Mouse (Mus musculus) heart, postnatal 0 days (tissue): ENCODE data around the gene Clhc1. TPM values are rescaled to one million over a fixed set of nuclear protein-coding genes. Genes with fewer than 3 reads are reported as not detected.

Experiments used
- ATAC-seq: fragments of 200-750 bp; cut with Nextera tagmentation; 2 replicates; pipeline ENCODE4 v1.8.0; 2017; ENCODE audit warnings: low read depth, moderate number of reproducible peaks, moderate library complexity; ENCODE audit not compliant: insufficient read depth
- DNase-seq: peaks from one replicate; pipeline ENCODE4 v3.0.0-alpha.2; 2016; ENCODE audit warnings: low spot score
- H3K27ac ChIP-seq: fragments of 300-500 bp; sonication (generic); 2 replicates; pipeline ENCODE4 v1.5.1; 2014; ENCODE audit warnings: low read depth, mild to moderate bottlenecking
- H3K27me3 ChIP-seq: fragments of 300-500 bp; sonication (generic); 2 replicates; pipeline ENCODE4 v1.6.1; 2014; ENCODE audit warnings: low read length, mixed read lengths; ENCODE audit not compliant: control insufficient read depth, insufficient read depth
- H3K36me3 ChIP-seq: fragments of 300-500 bp; sonication (generic); replicated peaks from 2 replicates; pipeline ENCODE4 v1.6.1; 2014; ENCODE audit warnings: low read length, mixed read lengths; ENCODE audit not compliant: control insufficient read depth, insufficient read depth
- H3K4me1 ChIP-seq: fragments of 300-500 bp; sonication (generic); 2 replicates; pipeline ENCODE4 v1.6.1; 2014; ENCODE audit warnings: antibody characterized with exemption; ENCODE audit not compliant: control insufficient read depth, insufficient read depth
- H3K4me2 ChIP-seq: fragments of 300-500 bp; sonication (generic); 2 replicates; pipeline ENCODE4 v1.6.1; 2014; ENCODE audit warnings: low read depth, mild to moderate bottlenecking, low read length, moderate library complexity
- H3K4me3 ChIP-seq: fragments of 300-500 bp; sonication (generic); 2 replicates; pipeline ENCODE4 v1.5.1; 2014; ENCODE audit warnings: low read depth, low read length
- H3K9ac ChIP-seq: fragments of 300-500 bp; sonication (generic); replicated peaks from 2 replicates; pipeline ENCODE4 v1.6.1; 2014; ENCODE audit warnings: low read depth, low read length, mixed read lengths
- H3K9me3 ChIP-seq: fragments of 300-500 bp; sonication (generic); replicated peaks from 2 replicates; pipeline ENCODE4 v1.6.1; 2016; ENCODE audit warnings: low read length; ENCODE audit not compliant: control insufficient read depth
- CTCF ChIP-seq: IDR thresholded peaks from 2 replicates; pipeline ENCODE4 v1.5.1; 2016; ENCODE audit warnings: antibody characterized with exemption, control low read depth, low read depth
- EP300 ChIP-seq: IDR thresholded peaks from 2 replicates; pipeline ENCODE4 v1.6.1; 2016; ENCODE audit warnings: antibody characterized with exemption, low read depth
- whole genome bisulfite sequencing: fragments of 180-500 bp; shearing (Covaris S2); extraction: QIAGEN DNeasy Blood & Tissue Kit; methylation state at CpG from one replicate; pipeline ENCODE4 v1.1.7; 2014; 5-methylcytosine and 5-hydroxymethylcytosine counted together
- polyA plus RNA-seq: library from polyadenylated mRNA; unstranded; fragments of >200 nt; fragmentation: Nextera tagmentation; extraction: Ambion mirVana; gene quantifications from 2 replicates; pipeline ENCODE4 v1.2.1, GENCODE M21; 2015
- total RNA-seq: library from RNA; depleted of rRNA; stranded (reverse); fragments of >200 nt; gene quantifications from 2 replicates; pipeline ENCODE4 v1.2.3, GENCODE M21; 2014; ENCODE audit warnings: low replicate concordance

Clhc1 gene
- total and polyA plus RNA-seq, 2 experiments from 2014 or later = 0.11 TPM; not detected in 1

GRCm38 (mm10) chr11:29512818-29513535 lies 34.8 kb upstream of the Clhc1 start:
- DNase-seq (no peak), ATAC-seq (no peak)
- Histone ChIP-seq H3K9me3 (no peaks in the 10 kb centered on the region), H3K4me1 (0 out of 2 replicates have a peak, but pooled peaks cover 6% of the 10 kb centered on the region), H3K36me3 (peaks cover 17% of the 10 kb centered on the region), H3K27ac (no peak overlapping the region), H3K4me2 (no peak overlapping the region), H3K9ac (no peak overlapping the region), H3K4me3 (no peak overlapping the region), H3K27me3 (no peaks in the 10 kb centered on the region)
- no peak for TF ChIP-seq CTCF
- no peak for TF ChIP-seq EP300
- 94% methylated on average over 4 of the region's 4 CpGs for WGBS

DNA sequence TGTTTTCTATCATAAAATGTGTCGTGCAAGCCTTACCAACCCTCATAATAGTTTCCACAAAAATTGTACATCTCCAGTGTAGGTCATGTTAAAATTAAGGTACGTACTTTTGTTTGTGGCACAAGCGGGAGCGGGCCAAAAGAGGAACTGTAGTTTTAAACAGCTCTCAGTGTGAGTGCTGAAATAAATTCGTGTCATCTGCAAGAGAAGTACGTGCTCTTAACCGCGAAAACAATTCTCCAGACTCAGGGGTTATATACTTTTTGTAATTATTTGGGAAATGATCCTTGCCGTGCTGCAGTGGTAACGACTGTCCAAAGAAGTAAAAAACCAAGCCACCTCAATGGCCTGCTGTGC lies 33.4 kb upstream of the Clhc1 start:
- DNase-seq (no peak), ATAC-seq (peak; percentile 3; the same call in 1 of the 2 replicates)
- TF ChIP-seq EP300 = no peak
- no peak for TF ChIP-seq CTCF
- 0 out of 2 replicates have a peak, but pooled peaks cover 6% of the 10 kb centered on the region for H3K4me1 ChIP-seq
- H3K9me3 ChIP-seq = 0 out of 2 replicates have a peak, but pooled peaks cover 6% of the 10 kb centered on the region
- H3K4me3 ChIP-seq = peak overlapping the region; percentile 70
- peak overlapping the region; percentile 49 for H3K9ac ChIP-seq
- H3K27me3 ChIP-seq = no peaks in the 10 kb centered on the region
- H3K27ac ChIP-seq = peak overlapping the region; percentile 73
- WGBS = 24% methylated on average over 10 of the region's 10 CpGs
- H3K36me3 ChIP-seq = peaks cover 17% of the 10 kb centered on the region
- H3K4me2 ChIP-seq = peak overlapping the region; percentile 60

GRCm38 (mm10) chr11:29514682-29515412 lies 32.9 kb upstream of the Clhc1 start, which contains the start of gene Prorsd1:
Prorsd1 (minus strand) TSS chr11:29515033.
- Histone ChIP-seq H3K9ac (peak within 1 kb of the TSS; percentile 49), H3K36me3 (peaks cover 14% of the 10 kb centered on the region), H3K27me3 (no peaks in the 10 kb centered on the region), H3K4me2 (peak within 1 kb of the TSS; percentile 60), H3K4me3 (peak within 1 kb of the TSS; percentile 70), H3K27ac (peak within 1 kb of the TSS; percentile 73), H3K4me1 (0 out of 2 replicates have a peak, but pooled peaks cover 6% of the 10 kb centered on the region), H3K9me3 (0 out of 2 replicates have a peak, but pooled peaks cover 6% of the 10 kb centered on the region)
- no peak for TF ChIP-seq EP300
- TF ChIP-seq CTCF = no peak
- DNase-seq = peak; percentile 78
- peak; percentile 99 for ATAC-seq
- 2% methylated on average over 40 of the region's 40 CpGs for WGBS

- H3K9ac ChIP-seq = peak within 1 kb of the TSS; percentile 87
- no peak; the same call in 1 of the 2 replicates for TF ChIP-seq EP300
- TF ChIP-seq CTCF = no peak
- DNase-seq (peak; percentile 89), ATAC-seq (peak; percentile 97)
- H3K36me3 ChIP-seq = peaks cover 15% of the 10 kb centered on the region
- H3K27me3 ChIP-seq = no peaks in the 10 kb centered on the region
- H3K4me2 ChIP-seq = peak within 1 kb of the TSS; percentile 90
- peaks cover 11% of the 10 kb centered on the region for H3K4me1 ChIP-seq
- H3K4me3 ChIP-seq = peak within 1 kb of the TSS; percentile 82
- H3K27ac ChIP-seq = peak within 1 kb of the TSS; percentile 93
- H3K9me3 ChIP-seq = no peaks in the 10 kb centered on the region
- 2% methylated on average over 47 of the region's 47 CpGs for WGBS
These were observed 21.6 kb upstream of the Clhc1 start, which contains the start of gene Mtif2 for GRCm38 (mm10) chr11:29525988-29526794. Mtif2 (plus strand) TSS chr11:29526408.

GRCm38 (mm10) chr11:29538201-29538600 lies 9.5 kb upstream of the Clhc1 start:
- no peaks in the 10 kb centered on the region for H3K4me1 ChIP-seq
- WGBS = 93% methylated on average over 1 of the region's 1 CpGs
- DNase-seq = no peak
- H3K9me3 ChIP-seq = no peaks in the 10 kb centered on the region
- no peak overlapping the region for H3K4me2 ChIP-seq
- no peak for TF ChIP-seq EP300
- TF ChIP-seq CTCF = no peak
- no peak for ATAC-seq
- no peak overlapping the region for H3K27ac ChIP-seq
- H3K9ac ChIP-seq = no peak overlapping the region
- no peak overlapping the region for H3K4me3 ChIP-seq
- H3K27me3 ChIP-seq = no peaks in the 10 kb centered on the region
- H3K36me3 ChIP-seq = peaks cover 66% of the 10 kb centered on the region
